Mouse (Mus musculus): ENCODE measurements around the gene Cdh22. TPM values are rescaled to one million over a fixed set of nuclear protein-coding genes. Genes with fewer than 3 reads are reported as not detected.

The Cdh22 gene
- polyA plus RNA-seq, 1 experiment from 2014 or later = 13.5 TPM

DNA sequence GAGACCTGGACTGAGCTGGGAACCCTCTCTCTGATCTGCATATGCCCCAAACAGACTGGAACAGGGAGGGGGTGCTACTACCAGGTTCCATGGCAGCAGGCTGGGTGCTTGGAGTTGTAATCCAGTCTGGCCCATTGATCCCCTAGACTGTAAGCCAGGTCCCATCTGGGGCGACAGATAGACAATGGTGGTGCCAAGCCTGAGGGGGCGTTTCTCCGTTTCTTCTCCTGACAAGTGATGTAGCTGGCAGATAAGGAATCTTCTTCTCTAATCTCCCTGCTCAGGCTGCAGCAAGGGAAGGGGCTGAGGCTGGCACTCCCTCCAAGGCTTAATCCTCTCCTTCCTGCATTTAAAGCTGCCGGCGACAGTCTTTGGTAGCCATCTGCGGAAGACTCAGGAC, 37.1 kb downstream of the Cdh22 start:
- H3K9ac ChIP-seq = no peak overlapping the region
- H3K36me3 ChIP-seq = no peaks in the 10 kb centered on the region
- no peak overlapping the region for H3K27ac ChIP-seq
- H3K4me3 ChIP-seq = no peak overlapping the region
- no peak for ATAC-seq (ENCODE audit: low FRiP score)
- peaks cover 46% of the 10 kb centered on the region for H3K4me1 ChIP-seq
- no peak overlapping the region for H3K4me2 ChIP-seq (replicated peaks)
- peaks cover 54% of the 10 kb centered on the region for H3K27me3 ChIP-seq
- no peaks in the 10 kb centered on the region for H3K9me3 ChIP-seq (replicated peaks)
- 60% methylated on average over 6 of the region's 6 CpGs for WGBS

DNA sequence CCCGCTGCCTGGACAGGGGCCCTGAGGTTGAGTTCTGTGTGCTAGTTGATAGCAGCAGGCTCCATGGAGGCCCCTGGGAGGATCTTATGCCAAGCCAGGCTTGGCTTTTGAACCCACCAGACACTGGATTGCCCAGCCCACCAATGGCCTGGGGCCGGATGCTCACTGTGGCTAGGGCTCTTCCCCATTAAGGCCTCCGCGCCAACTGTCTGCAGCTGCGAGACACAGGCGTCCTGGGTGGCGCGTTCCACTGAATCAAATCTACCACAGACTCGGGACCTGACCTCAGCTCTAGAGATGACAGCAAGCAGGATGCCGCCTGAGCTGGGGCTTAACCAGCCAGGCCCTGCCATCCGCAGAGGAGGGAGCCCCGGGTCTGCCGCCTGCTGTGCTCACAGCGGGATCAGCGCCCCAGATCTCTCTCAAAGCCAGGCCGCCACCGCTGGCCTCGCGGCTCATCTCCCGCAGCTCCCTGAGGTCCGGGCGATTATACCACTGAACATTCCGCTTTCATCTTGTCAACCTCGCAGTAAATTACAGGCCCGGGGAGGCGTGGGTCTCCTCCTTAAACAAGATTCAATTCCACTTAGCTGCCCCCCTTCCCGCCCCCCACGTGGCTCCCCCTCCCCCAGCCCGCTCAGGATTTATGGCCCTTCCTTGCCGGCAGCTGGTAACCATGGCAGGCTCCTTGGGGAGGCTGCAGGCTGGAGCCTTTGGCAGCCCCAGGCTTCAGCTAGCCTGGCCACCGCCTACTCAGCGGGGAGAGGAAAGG, 39.1 kb downstream of the Cdh22 start:
- Histone ChIP-seq H3K4me3 (0 out of 2 replicates have a peak overlapping the region, but pooled peaks have one; percentile 3), H3K4me1 (peaks cover 34% of the 10 kb centered on the region), H3K27me3 (peaks cover 57% of the 10 kb centered on the region), H3K36me3 (no peaks in the 10 kb centered on the region), H3K9ac (peak overlapping the region; percentile 44), H3K9me3 (replicated peaks) (no peaks in the 10 kb centered on the region), H3K27ac (peak overlapping the region; percentile 83), H3K4me2 (replicated peaks) (peak overlapping the region; percentile 41)
- ATAC-seq (ENCODE audit: low FRiP score) = peak; percentile 70
- WGBS = 1% methylated on average over 32 of the region's 32 CpGs

DNA sequence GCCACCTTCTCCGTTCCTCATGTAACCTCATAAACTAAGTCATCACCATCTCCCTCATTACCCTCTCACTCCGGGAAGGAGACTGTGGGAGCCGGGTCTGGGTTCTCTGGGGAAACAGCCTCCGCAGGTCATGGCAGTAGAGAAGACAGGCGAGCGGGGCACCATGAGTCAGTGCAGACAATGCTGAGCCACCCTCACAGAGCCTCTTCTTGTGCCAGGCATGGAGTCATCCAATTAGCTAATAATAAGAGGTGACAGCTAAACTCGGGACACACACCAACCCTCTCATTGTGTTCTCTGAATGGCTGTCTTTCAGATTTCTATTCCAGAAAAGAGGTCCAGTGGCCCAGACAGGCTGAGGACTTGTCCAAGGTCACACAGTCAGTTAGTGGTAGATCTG, 43.2 kb downstream of the Cdh22 start:
- H3K36me3 ChIP-seq = no peaks in the 10 kb centered on the region
- H3K4me2 ChIP-seq (replicated peaks) = no peak overlapping the region
- peaks cover 26% of the 10 kb centered on the region for H3K4me1 ChIP-seq
- H3K27me3 ChIP-seq = peaks cover 46% of the 10 kb centered on the region
- H3K9ac ChIP-seq = no peak overlapping the region
- H3K9me3 ChIP-seq (replicated peaks) = no peaks in the 10 kb centered on the region
- H3K27ac ChIP-seq = no peak overlapping the region
- WGBS = 60% methylated on average over 7 of the region's 7 CpGs
- no peak for ATAC-seq (ENCODE audit: low FRiP score)
- H3K4me3 ChIP-seq = no peak overlapping the region

DNA sequence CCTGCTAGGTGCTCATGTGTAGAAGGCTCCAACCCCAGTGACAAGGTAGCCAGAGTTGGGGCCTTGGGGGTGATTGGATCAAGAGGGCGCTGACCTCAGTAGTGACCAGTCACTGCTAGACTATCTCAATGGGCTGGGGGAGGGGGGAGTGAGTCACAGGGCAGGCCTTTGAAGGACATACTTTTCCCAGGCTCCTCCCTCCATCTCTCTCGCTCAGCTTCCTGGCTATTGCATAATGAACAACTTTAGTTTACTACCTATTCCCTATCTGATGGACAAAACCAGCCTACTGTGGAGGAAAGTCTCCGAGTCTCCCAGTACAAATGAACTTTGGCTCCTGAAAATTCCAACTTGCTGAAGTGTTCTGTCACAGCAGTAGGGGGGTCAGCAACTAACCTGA, 45.1 kb downstream of the Cdh22 start:
- whole genome bisulfite sequencing = 63% methylated on average over 3 of the region's 3 CpGs
- Histone ChIP-seq H3K9me3 (replicated peaks) (no peaks in the 10 kb centered on the region), H3K9ac (no peak overlapping the region), H3K4me1 (peaks cover 9% of the 10 kb centered on the region), H3K4me2 (replicated peaks) (no peak overlapping the region), H3K27ac (no peak overlapping the region), H3K36me3 (no peaks in the 10 kb centered on the region), H3K4me3 (no peak overlapping the region), H3K27me3 (peaks cover 42% of the 10 kb centered on the region)
- no peak for ATAC-seq (ENCODE audit: low FRiP score)

DNA sequence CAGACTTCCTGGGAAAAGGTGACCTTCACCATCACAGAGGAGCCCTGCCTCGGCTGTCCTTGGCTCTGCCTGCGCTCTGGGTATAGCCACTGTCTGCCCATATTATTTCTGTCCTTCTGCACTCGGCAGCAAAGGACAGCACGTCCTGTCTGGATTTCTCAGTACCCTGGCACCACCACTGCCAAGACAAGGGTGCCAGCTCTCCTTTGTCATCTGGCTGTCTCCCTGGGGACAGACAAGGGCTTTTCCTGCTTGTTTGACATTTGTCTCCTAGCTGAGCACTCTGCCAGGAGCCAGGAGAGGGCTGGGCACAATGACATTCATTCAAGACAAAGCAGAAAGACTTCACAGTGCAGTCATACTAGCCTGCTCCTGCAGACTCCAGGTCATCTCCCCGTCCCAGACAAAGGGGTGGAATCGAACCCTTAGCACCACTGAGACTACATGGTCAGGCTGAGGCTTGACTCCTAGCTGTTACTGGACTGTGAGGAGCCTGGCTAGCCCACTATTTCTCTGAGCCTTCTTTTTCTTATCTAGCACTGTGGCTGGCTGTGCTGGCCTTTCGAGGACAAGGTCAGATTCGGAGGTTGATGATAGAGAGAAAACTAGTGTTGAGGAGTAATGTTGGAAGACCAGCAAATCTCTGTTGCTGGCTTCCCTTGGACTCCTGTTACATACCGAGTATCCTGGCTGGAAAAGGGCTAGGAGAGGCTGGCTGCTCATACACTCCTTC, 46.8 kb downstream of the Cdh22 start:
- WGBS = 73% methylated on average over 9 of the region's 9 CpGs
- Histone ChIP-seq H3K9me3 (replicated peaks) (no peaks in the 10 kb centered on the region), H3K27ac (no peak overlapping the region), H3K9ac (no peak overlapping the region), H3K27me3 (peaks cover 38% of the 10 kb centered on the region), H3K36me3 (no peaks in the 10 kb centered on the region), H3K4me3 (no peak overlapping the region), H3K4me2 (replicated peaks) (no peak overlapping the region), H3K4me1 (peaks cover 24% of the 10 kb centered on the region)
- no peak for ATAC-seq (ENCODE audit: low FRiP score)

DNA sequence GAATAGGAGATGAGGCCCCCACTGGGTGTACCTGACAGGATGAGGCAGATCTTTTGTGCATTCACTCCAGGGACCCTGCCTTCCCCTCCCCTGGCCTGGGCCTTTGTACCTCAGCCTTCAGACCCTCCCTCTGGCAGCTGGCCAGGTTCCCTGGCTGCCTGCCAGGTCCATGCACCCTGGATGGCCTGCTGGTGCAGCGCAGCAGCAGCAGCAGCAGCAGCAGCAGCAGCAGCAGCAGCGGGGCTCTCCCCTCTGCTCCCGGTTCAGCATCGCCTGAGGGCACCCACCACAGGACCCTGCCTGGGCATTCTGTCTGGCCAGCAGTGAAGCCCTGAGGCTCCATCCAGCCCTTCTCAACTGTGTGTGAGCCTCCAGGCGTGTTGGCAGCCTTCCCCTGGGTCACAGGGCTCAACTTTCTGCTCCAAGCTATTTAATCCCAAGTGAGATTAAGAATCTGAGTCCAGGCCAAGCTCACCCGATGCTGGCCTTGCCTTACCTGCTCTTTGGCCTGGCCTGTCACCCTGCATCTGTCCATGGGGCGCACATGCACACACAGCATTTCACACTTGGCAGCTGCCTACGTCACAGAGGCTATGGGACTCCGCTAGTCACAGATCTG, 50.5 kb downstream of the Cdh22 start:
- Histone ChIP-seq H3K4me2 (replicated peaks) (0 out of 2 replicates have a peak overlapping the region, but pooled peaks have one; percentile 3), H3K9me3 (replicated peaks) (no peaks in the 10 kb centered on the region), H3K4me1 (peaks cover 45% of the 10 kb centered on the region), H3K36me3 (no peaks in the 10 kb centered on the region), H3K4me3 (no peak overlapping the region), H3K27me3 (peaks cover 58% of the 10 kb centered on the region), H3K9ac (peak overlapping the region; percentile 10; the same call in 1 of the 2 replicates), H3K27ac (peak overlapping the region; percentile 40)
- WGBS = 30% methylated on average over 9 of the region's 9 CpGs
- ATAC-seq (ENCODE audit: low FRiP score) = peak; percentile 80

DNA sequence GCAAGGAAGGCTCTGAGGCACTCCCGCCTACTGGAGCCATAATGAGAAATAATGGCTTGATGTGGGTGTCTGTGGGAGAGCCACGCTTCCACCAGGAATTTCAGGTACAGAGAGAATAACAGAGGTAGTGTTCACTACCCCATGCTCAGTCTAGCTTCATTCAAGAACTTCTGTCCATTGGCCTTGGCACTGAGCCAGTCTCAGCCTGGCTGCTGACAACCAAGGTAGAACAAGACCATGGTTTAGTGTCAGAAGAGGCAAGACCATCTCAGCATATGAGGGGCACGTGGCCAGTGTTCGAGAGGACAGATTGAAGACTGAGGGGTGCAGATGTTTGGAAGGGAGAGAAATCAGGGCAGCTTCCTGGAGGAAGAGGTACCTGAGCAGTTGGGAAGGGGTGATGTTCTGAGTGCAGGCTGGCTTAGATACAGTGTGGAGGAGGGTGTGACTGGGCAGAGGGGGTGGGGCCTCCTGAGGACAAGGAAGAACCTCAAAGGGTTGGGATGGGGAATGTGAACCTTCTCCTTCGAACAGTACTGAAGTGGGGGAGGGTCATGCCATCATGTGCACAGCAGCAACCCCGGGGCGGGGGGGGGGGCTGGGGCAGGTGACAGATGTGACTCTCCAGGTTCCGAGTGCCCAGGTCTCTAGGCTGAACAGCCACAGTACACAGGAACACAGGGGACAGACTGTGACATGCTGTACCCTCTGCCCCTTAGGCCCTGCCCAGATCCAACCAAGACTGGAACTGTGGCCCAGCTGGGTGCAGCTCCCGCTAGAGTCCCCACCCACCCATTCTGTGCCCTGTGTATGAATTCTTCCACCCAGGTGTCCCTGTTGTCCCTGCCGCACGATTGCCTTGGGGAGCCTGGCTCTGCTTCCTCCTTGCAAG, 52.3 kb downstream of the Cdh22 start:
- Histone ChIP-seq H3K9ac (0 out of 2 replicates have a peak overlapping the region, but pooled peaks have one; percentile 35), H3K4me3 (no peak overlapping the region), H3K9me3 (replicated peaks) (no peaks in the 10 kb centered on the region), H3K36me3 (no peaks in the 10 kb centered on the region), H3K4me1 (peaks cover 50% of the 10 kb centered on the region), H3K27me3 (peaks cover 56% of the 10 kb centered on the region), H3K4me2 (replicated peaks) (no peak overlapping the region), H3K27ac (no peak overlapping the region)
- 0 out of 2 replicates have a peak, but pooled peaks have one; percentile 11 for ATAC-seq (ENCODE audit: low FRiP score)
- 63% methylated on average over 11 of the region's 11 CpGs for WGBS

DNA sequence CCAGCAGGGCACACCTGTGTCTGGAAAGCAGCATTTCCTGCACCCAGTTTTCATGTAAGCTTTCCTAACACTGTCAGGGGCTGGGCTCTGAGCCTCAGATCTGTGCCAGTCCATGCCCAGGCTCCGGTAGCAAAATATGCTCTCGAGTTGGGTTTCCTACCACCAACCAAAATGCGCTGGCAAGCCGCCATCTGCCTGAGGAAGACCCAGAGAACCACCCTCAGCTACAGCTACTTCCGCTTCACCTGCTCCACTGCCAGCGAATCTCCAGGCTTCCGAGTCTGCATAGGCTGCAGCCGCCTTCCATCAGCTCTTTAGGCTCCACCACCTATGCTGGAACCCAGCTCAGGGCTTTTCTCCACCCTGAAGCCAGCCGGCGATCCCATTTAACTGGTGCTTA, 55.4 kb downstream of the Cdh22 start:
- Histone ChIP-seq H3K36me3 (no peaks in the 10 kb centered on the region), H3K27ac (no peak overlapping the region), H3K9ac (no peak overlapping the region), H3K9me3 (replicated peaks) (no peaks in the 10 kb centered on the region), H3K4me2 (replicated peaks) (no peak overlapping the region), H3K27me3 (peaks cover 51% of the 10 kb centered on the region), H3K4me1 (peaks cover 58% of the 10 kb centered on the region), H3K4me3 (no peak overlapping the region)
- 64% methylated on average over 10 of the region's 10 CpGs for WGBS
- no peak for ATAC-seq (ENCODE audit: low FRiP score)

DNA sequence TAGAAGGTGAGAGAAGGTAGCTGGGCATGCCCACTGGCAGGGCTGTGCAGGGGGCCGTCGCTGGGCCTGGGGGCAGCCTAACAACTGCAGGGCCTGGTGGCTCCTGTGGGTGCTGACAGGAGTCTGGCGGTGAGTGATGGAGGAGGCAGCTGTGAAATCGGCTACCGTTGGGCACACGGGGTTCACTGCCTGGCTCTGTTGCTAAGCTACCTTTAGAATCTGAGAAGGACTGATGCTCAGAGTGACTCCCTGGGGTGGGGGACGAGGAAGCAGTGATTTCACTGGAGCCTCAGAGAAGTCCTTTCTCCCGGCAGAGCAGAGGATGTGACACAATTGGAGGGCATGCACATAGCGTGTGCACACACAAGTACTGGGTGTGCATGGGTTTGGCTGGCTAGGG, 57.7 kb downstream of the Cdh22 start:
- Histone ChIP-seq H3K36me3 (no peaks in the 10 kb centered on the region), H3K9ac (no peak overlapping the region), H3K27me3 (peaks cover 50% of the 10 kb centered on the region), H3K9me3 (replicated peaks) (no peaks in the 10 kb centered on the region), H3K4me2 (replicated peaks) (0 out of 2 replicates have a peak overlapping the region, but pooled peaks have one; percentile 18), H3K27ac (peak overlapping the region; percentile 71; the same call in 1 of the 2 replicates), H3K4me1 (peaks cover 39% of the 10 kb centered on the region), H3K4me3 (no peak overlapping the region)
- ATAC-seq (ENCODE audit: low FRiP score) = peak; percentile 59
- 9% methylated on average over 9 of the region's 9 CpGs for WGBS

DNA sequence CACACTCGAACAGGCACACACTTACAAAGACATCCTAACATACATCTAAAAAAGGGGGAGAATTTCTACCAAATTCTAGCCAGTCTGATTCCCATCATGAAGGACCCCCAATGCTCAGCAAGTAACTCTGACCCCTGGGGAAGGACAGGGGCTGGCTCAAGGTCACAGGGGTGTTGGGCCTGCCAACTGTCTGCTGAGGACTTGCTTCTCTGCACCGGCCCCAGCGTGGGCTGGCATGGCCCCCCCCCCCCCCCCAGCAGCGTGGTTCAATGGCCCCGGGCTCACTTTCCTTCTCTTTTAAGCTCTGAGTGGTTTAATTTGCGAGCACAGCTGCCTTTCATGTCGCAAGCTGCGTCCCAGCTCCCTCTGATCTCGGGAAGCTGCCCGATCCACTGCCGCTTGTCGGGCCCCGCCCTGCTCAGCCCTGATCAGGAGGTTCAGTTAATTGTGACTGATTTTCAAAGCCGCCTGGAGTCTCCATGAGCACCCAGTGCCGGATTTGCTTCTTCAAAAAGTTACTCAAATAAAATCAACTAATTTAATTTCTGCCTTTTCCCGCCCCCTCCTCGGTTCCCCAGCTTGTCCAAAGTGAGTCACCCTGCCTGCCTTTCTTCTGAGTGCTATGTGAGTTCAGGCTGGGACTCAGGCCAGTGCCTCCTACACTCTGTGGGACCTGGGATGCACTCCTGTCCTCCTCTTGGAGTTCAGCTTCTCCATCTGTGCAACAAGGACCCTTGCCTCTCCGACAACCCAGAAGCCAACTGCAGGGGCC, 67.8 kb downstream of the Cdh22 start:
- Histone ChIP-seq H3K27ac (no peak overlapping the region), H3K4me3 (no peak overlapping the region), H3K36me3 (no peaks in the 10 kb centered on the region), H3K9me3 (replicated peaks) (no peaks in the 10 kb centered on the region), H3K4me2 (replicated peaks) (no peak overlapping the region), H3K27me3 (peaks cover 34% of the 10 kb centered on the region), H3K4me1 (peaks cover 43% of the 10 kb centered on the region), H3K9ac (no peak overlapping the region)
- WGBS = 13% methylated on average over 16 of the region's 18 CpGs
- ATAC-seq (ENCODE audit: low FRiP score) = peak; percentile 63

DNA sequence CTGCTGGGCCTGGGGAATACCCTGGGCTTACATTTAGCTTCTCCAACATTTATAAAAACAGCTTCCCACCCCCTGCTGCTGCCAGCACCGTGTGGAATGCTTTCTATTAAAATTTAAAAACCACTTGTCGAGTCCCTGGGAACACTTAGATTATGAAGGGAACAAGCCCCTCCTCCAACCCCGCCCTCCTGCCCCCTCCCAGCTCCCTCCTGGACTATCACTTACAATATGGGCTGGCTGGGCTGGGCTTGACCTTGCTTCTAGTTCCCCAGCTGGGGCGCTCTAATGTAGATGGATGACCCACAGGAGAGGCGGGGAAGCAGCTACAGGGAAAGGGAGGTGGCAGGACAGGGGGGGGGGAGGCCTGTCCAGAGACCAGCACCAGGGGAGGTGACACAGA, 72.4 kb downstream of the Cdh22 start:
- H3K4me1 ChIP-seq = peaks cover 69% of the 10 kb centered on the region
- no peak overlapping the region for H3K4me2 ChIP-seq (replicated peaks)
- no peak overlapping the region for H3K9ac ChIP-seq
- H3K36me3 ChIP-seq = no peaks in the 10 kb centered on the region
- WGBS = 10% methylated on average over 5 of the region's 5 CpGs
- no peaks in the 10 kb centered on the region for H3K9me3 ChIP-seq (replicated peaks)
- H3K27me3 ChIP-seq = peaks cover 16% of the 10 kb centered on the region
- no peak for ATAC-seq (ENCODE audit: low FRiP score)
- H3K4me3 ChIP-seq = no peak overlapping the region
- H3K27ac ChIP-seq = no peak overlapping the region

Data from hindbrain, embryonic 12.5 days (tissue).